Mouse (Mus musculus) intestine, postnatal 0 days (tissue): ENCODE measurements around the gene Abcc4. TPM values are rescaled to one million over a fixed set of nuclear protein-coding genes. Genes with fewer than 3 reads are reported as not detected.
A peak's percentile ranks its signal among the peaks of the same experiment; 100 is the strongest.

Source experiments
- ATAC-seq: fragments of 200-750 bp; cut with Nextera tagmentation; 2 replicates; pipeline ENCODE4 v1.8.0; 2017; ENCODE audit warnings: mild to moderate bottlenecking, moderate TSS enrichment, moderate library complexity
- H3K27ac ChIP-seq: fragments of 300-500 bp; sonication (generic); 2 replicates; pipeline ENCODE4 v1.5.1; 2014; ENCODE audit warnings: mild to moderate bottlenecking, low read depth, low read length, moderate library complexity
- H3K27me3 ChIP-seq: fragments of 300-500 bp; sonication (generic); replicated peaks from 2 replicates; pipeline ENCODE4 v1.6.1; 2014; ENCODE audit warnings: low read length, mixed read lengths; ENCODE audit not compliant: control insufficient read depth, insufficient read depth
- H3K36me3 ChIP-seq: fragments of 300-500 bp; sonication (generic); 2 replicates; pipeline ENCODE4 v1.6.1; 2014; ENCODE audit warnings: mild to moderate bottlenecking, moderate library complexity; ENCODE audit not compliant: control insufficient read depth, insufficient read depth
- H3K4me1 ChIP-seq: fragments of 300-500 bp; sonication (generic); replicated peaks from 2 replicates; pipeline ENCODE4 v1.6.1; 2014; ENCODE audit warnings: antibody characterized with exemption, low read length, mixed read lengths; ENCODE audit not compliant: control insufficient read depth, insufficient read depth
- H3K4me2 ChIP-seq: fragments of 300-500 bp; sonication (generic); replicated peaks from 2 replicates; pipeline ENCODE4 v1.6.1; 2014; ENCODE audit warnings: low read depth, mild to moderate bottlenecking, moderate library complexity
- H3K4me3 ChIP-seq: fragments of 300-500 bp; sonication (generic); 2 replicates; pipeline ENCODE4 v1.5.1; 2014; ENCODE audit warnings: low read depth, low read length
- H3K9ac ChIP-seq: fragments of 300-500 bp; sonication (generic); 2 replicates; pipeline ENCODE4 v1.6.1; 2014; ENCODE audit warnings: mild to moderate bottlenecking, low read depth, low read length
- H3K9me3 ChIP-seq: fragments of 300-500 bp; sonication (generic); 2 replicates; pipeline ENCODE4 v1.6.1; 2016; ENCODE audit warnings: mixed run types; ENCODE audit not compliant: control insufficient read depth
- CTCF ChIP-seq: sonication (generic); IDR thresholded peaks from 2 replicates; pipeline ENCODE4 v1.5.1; 2016; ENCODE audit warnings: low read depth, mild to moderate bottlenecking, control low read depth, antibody characterized with exemption, moderate library complexity
- WGBS: fragments of 180-500 bp; shearing (Covaris S2); extraction: QIAGEN DNeasy Blood & Tissue Kit; methylation state at CpG from one replicate; pipeline ENCODE4 v1.1.7; 2014; 5-methylcytosine and 5-hydroxymethylcytosine counted together
- polyA plus RNA-seq: library from polyadenylated mRNA; unstranded; fragments of >200 nt; fragmentation: Nextera tagmentation; extraction: Ambion mirVana; gene quantifications from 2 replicates; pipeline ENCODE4 v1.2.1, GENCODE M21; 2015

Gene Abcc4
- polyA plus RNA-seq, 1 experiment from 2014 or later = 1.4 TPM

DNA sequence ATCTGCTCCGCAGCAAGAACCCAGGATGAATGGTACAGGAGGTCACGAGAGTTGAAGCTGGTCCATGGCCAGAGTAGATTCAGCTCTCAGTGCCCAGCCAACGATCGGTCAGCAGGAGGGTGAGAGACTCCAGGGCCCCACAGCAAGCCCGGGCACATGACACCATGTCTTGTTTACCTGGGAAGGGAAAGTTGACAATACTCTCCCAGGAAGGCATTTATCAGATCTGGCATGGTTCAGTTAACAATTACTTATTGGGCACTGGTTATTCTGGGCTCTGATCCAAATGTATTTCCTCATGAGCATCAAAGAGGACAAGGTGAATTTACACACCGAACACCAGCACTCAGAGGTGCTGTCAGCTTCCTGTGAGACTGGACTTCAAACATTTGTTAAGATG, 38.5 kb downstream of the Abcc4 start:
- Histone ChIP-seq H3K4me1 (no peaks in the 10 kb centered on the region), H3K4me3 (no peak overlapping the region), H3K36me3 (no peaks in the 10 kb centered on the region), H3K27ac (no peak overlapping the region), H3K27me3 (no peaks in the 10 kb centered on the region), H3K9me3 (no peaks in the 10 kb centered on the region), H3K4me2 (no peak overlapping the region), H3K9ac (no peak overlapping the region)
- no peak for ATAC-seq
- WGBS = 44% methylated on average over 6 of the region's 6 CpGs
- no peak for TF ChIP-seq CTCF

DNA sequence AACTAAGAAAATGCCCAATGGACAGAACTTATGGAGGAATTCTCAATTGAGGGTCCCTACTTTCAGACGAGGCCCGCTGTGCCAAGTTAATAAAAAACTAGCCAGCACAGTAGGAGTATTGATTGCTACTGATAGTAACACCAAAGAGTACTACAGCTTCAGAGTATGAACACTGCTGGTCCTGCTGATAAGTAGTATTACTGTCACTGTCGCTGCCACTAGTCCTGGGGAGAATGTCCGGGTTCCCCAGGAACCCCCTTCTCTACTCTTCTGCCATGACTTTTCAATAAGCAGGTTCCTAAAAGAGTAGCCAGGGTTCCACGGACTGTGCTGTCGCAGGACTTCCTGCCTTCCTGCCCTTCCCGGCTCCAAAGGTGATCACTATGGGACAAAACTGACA, 41.4 kb downstream of the Abcc4 start:
- Histone ChIP-seq H3K4me3 (no peak overlapping the region), H3K27ac (no peak overlapping the region), H3K27me3 (no peaks in the 10 kb centered on the region), H3K36me3 (no peaks in the 10 kb centered on the region), H3K9me3 (no peaks in the 10 kb centered on the region), H3K4me2 (no peak overlapping the region), H3K4me1 (no peaks in the 10 kb centered on the region), H3K9ac (no peak overlapping the region)
- no peak for ATAC-seq
- no peak for TF ChIP-seq CTCF
- WGBS = 58% methylated on average over 7 of the region's 7 CpGs

DNA sequence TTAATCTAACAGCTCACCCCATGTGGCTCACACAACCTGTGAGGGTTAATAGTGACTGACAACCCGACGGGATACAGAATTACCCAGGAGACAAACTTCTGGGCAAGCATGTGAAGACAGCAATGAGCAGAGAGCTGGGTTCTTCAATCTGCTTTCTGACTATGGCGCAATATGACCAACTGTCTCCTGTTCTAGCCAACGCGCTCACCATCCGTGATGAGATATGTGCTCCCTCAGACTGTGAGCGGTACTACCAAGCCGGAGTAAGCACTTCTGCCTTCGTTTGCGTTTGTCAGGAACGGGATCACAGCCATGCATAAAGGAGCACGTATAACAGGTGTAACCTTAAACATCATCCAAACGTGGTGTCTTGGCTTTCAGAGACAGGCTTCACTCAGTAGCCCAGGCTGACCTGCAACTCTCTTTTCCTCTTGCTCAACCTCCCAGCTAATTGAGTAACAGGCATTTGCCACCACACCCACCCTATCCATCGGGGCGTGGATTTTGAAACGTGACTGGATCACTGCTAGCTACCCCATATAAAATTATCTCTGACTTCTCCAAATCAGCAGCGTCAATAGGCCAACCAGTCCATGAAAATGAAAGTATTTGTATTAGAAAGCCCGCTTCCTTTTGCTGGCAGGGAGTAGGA, 43.3 kb downstream of the Abcc4 start:
- H3K9me3 ChIP-seq = no peaks in the 10 kb centered on the region
- H3K4me3 ChIP-seq = no peak overlapping the region
- no peaks in the 10 kb centered on the region for H3K4me1 ChIP-seq
- no peak for TF ChIP-seq CTCF
- 0 out of 2 replicates have a peak, but pooled peaks have one; percentile 23 for ATAC-seq
- no peak overlapping the region for H3K9ac ChIP-seq
- no peaks in the 10 kb centered on the region for H3K27me3 ChIP-seq
- H3K36me3 ChIP-seq = no peaks in the 10 kb centered on the region; the same call in 1 of the 2 replicates
- H3K27ac ChIP-seq = no peak overlapping the region
- H3K4me2 ChIP-seq = no peak overlapping the region
- WGBS = 70% methylated on average over 18 of the region's 18 CpGs

DNA sequence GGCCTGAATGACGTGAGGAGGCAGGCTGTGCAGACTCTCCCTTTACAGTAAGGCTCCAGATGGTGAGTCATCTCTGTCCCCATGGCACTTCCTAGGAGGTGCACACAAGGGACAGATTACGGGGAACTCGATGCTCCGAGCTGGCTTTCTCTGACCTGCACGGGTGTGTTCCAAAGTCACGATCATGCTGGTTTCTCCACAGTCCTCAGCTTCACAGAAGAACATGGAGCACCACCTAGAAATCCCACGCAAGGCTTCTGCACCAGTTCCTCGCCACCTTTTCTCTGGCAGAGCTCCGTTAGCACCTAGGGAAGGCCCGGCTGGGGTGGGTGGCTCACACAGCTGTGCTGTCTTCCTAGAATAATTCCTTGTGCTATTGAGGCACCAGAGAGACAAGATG, 43.9 kb downstream of the Abcc4 start:
- Histone ChIP-seq H3K4me2 (no peak overlapping the region), H3K27ac (no peak overlapping the region), H3K4me1 (no peaks in the 10 kb centered on the region), H3K4me3 (no peak overlapping the region), H3K27me3 (no peaks in the 10 kb centered on the region), H3K36me3 (no peaks in the 10 kb centered on the region; the same call in 1 of the 2 replicates), H3K9ac (no peak overlapping the region), H3K9me3 (no peaks in the 10 kb centered on the region)
- TF ChIP-seq CTCF = no peak
- no peak for ATAC-seq
- whole genome bisulfite sequencing = 78% methylated on average over 10 of the region's 10 CpGs

DNA sequence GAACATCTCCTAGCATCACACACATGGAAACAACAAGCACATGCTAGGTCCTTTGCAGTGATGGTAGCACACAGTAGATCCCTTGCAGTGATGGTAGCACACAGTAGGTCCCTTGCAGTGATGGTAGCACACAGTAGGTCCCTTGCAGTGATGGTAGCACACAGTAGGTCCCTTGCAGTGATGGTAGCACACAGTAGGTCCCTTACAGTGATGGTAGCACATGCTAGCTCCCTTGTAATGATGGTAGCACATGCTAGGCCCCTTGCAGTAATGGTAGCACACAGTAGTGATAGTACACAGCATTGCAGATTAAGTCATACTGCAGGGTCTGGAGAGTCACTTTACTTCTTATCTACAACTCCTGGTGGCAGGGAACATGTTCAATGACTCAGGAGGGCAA, 46.8 kb downstream of the Abcc4 start:
- Histone ChIP-seq H3K4me3 (no peak overlapping the region), H3K36me3 (no peaks in the 10 kb centered on the region; the same call in 1 of the 2 replicates), H3K4me2 (no peak overlapping the region), H3K9me3 (no peaks in the 10 kb centered on the region), H3K9ac (no peak overlapping the region), H3K27ac (no peak overlapping the region), H3K27me3 (no peaks in the 10 kb centered on the region), H3K4me1 (no peaks in the 10 kb centered on the region)
- no peak for ATAC-seq
- TF ChIP-seq CTCF = no peak

DNA sequence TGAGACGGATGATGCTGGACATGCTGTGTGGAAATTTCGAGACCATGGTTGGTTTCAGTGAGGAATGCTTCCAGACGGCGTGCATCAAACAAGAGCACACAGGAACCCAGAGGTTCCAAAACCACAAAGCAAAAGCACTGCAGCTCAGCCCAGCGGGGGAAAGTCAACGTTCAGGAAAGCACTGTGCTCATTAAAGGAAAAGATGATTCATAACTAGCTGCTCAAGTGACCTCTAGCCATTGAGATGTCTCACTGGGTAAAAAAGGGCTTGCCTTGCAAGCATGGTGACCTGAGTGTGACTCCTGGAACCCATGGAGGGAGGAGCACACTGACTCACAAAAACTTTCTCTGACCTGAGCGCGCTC, 47.7 kb downstream of the Abcc4 start:
- Histone ChIP-seq H3K9me3 (no peaks in the 10 kb centered on the region), H3K27me3 (no peaks in the 10 kb centered on the region), H3K4me2 (no peak overlapping the region), H3K4me3 (no peak overlapping the region), H3K36me3 (no peaks in the 10 kb centered on the region; the same call in 1 of the 2 replicates), H3K9ac (no peak overlapping the region), H3K4me1 (no peaks in the 10 kb centered on the region), H3K27ac (no peak overlapping the region)
- WGBS = 74% methylated on average over 8 of the region's 8 CpGs
- no peak for ATAC-seq
- no peak for TF ChIP-seq CTCF
